Mouse (Mus musculus) erythroid progenitor cell, adult 5-6 weeks (primary cell): Measurements from ENCODE around the gene Farp2. TPM values are rescaled to one million over a fixed set of nuclear protein-coding genes. Genes with fewer than 3 reads are reported as not detected.

Source experiments
- total RNA-seq, 2 experiments: library from RNA; stranded (forward) in 1 of 2; stranded (reverse) in 1 of 2; fragments of 150-400 nt in 1 of 2; fragments of 186-747, 209-891 nt in 1 of 2; gene quantifications; 2 replicates each; pipeline versions ENCODE4 v1.2.3 to v1.2.4; 2015 to 2017; ENCODE audit warnings: low replicate concordance in 2 of 2

Farp2 gene
- total RNA-seq, 2 experiments from 2014 or later, result 1.5 TPM; not detected in 1

Other genes starting within 250 kb of the Farp2 start
- 3.8 and 9.7 TPM in 2 replicates for gene Mterf4, start 206.2 kb upstream of the Farp2 start, total RNA-seq (2015; ENCODE audit: low replicate concordance)
- gene Mterf4, start 206.2 kb upstream of the Farp2 start, total RNA-seq (2017; ENCODE audit: low replicate concordance), result 4.8 and 7.6 TPM in 2 replicates
- gene Ppp1r7, start 169.2 kb upstream of the Farp2 start, total RNA-seq (2015; ENCODE audit: low replicate concordance), result 17.6 and 24.5 TPM in 2 replicates
- 13.2 and 23.0 TPM in 2 replicates for gene Ppp1r7, start 169.2 kb upstream of the Farp2 start, total RNA-seq (2017; ENCODE audit: low replicate concordance)
- 20.2 and 22.2 TPM in 2 replicates for gene Pask, start 168.6 kb upstream of the Farp2 start, total RNA-seq (2015; ENCODE audit: low replicate concordance)
- gene Pask, start 168.6 kb upstream of the Farp2 start, total RNA-seq (2017; ENCODE audit: low replicate concordance), result 29.4 and 40.1 TPM in 2 replicates
- gene Ano7, start 138.1 kb upstream of the Farp2 start, total RNA-seq (2015; ENCODE audit: low replicate concordance), result not detected in 2 replicates
- gene Ano7, start 138.1 kb upstream of the Farp2 start, total RNA-seq (2017; ENCODE audit: low replicate concordance), result not detected in 2 replicates
- gene Hdlbp, start 33.3 kb upstream of the Farp2 start, total RNA-seq (2015; ENCODE audit: low replicate concordance), result 65.8 and 68.8 TPM in 2 replicates
- 40.5 and 51.6 TPM in 2 replicates for gene Hdlbp, start 33.3 kb upstream of the Farp2 start, total RNA-seq (2017; ENCODE audit: low replicate concordance)
- 28.5 and 36.5 TPM in 2 replicates for gene Stk25, start 146.6 kb downstream of the Farp2 start, total RNA-seq (2015; ENCODE audit: low replicate concordance)
- 33.5 and 52.2 TPM in 2 replicates for gene Stk25, start 146.6 kb downstream of the Farp2 start, total RNA-seq (2017; ENCODE audit: low replicate concordance)
- gene Bok, start 173.6 kb downstream of the Farp2 start, total RNA-seq (2015; ENCODE audit: low replicate concordance), result not detected in 2 replicates
- not detected in 2 replicates for gene Bok, start 173.6 kb downstream of the Farp2 start, total RNA-seq (2017; ENCODE audit: low replicate concordance)
- 67.8 and 91.4 TPM in 2 replicates for gene Atg4b, start 239.4 kb downstream of the Farp2 start, total RNA-seq (2015; ENCODE audit: low replicate concordance)
- 116 and 166 TPM in 2 replicates for gene Atg4b, start 239.4 kb downstream of the Farp2 start, total RNA-seq (2017; ENCODE audit: low replicate concordance)
- gene Thap4, start 242.8 kb downstream of the Farp2 start, total RNA-seq (2015; ENCODE audit: low replicate concordance), result 1.1 and 30.6 TPM in 2 replicates
- 3.1 and 14.1 TPM in 2 replicates for gene Thap4, start 242.8 kb downstream of the Farp2 start, total RNA-seq (2017; ENCODE audit: low replicate concordance)